Mouse (Mus musculus) liver, postnatal 0 days (tissue): ENCODE data around the gene Zfp384. TPM values are rescaled to one million over a fixed set of nuclear protein-coding genes. Genes with fewer than 3 reads are reported as not detected.

Experiments
- ATAC-seq: fragments of 200-750 bp; cut with Nextera tagmentation; 2 replicates; pipeline ENCODE4 v1.8.0; 2017; ENCODE audit warnings: mild to moderate bottlenecking, moderate library complexity
- DNase-seq: peaks from one replicate; pipeline ENCODE4 v3.0.0-alpha.2; 2016
- H3K27ac ChIP-seq: fragments of 300-500 bp; sonication (generic); 2 replicates; pipeline ENCODE4 v1.5.1; 2014; ENCODE audit warnings: antibody characterized with exemption, moderate library complexity, mild to moderate bottlenecking, low read depth
- H3K27me3 ChIP-seq: fragments of 300-500 bp; sonication (generic); 2 replicates; pipeline ENCODE4 v1.6.1; 2014; ENCODE audit warnings: low read length, control low read depth, mixed read lengths; ENCODE audit not compliant: insufficient read depth
- H3K36me3 ChIP-seq: fragments of 300-500 bp; sonication (generic); replicated peaks from 2 replicates; pipeline ENCODE4 v1.6.1; 2014; ENCODE audit warnings: mild to moderate bottlenecking, control low read depth, low read length, moderate library complexity, mixed read lengths; ENCODE audit not compliant: insufficient read depth
- H3K4me1 ChIP-seq: fragments of 300-500 bp; sonication (generic); 2 replicates; pipeline ENCODE4 v1.6.1; 2014; ENCODE audit warnings: antibody characterized with exemption, mild to moderate bottlenecking, control low read depth; ENCODE audit not compliant: insufficient read depth
- H3K4me2 ChIP-seq: fragments of 300-500 bp; sonication (generic); 2 replicates; pipeline ENCODE4 v1.6.1; 2014; ENCODE audit warnings: low read depth, mild to moderate bottlenecking, low read length, moderate library complexity, mixed read lengths
- H3K4me3 ChIP-seq: fragments of 300-500 bp; sonication (generic); 2 replicates; pipeline ENCODE4 v1.5.1; 2014; ENCODE audit warnings: low read depth, low read length
- H3K9ac ChIP-seq: fragments of 300-500 bp; sonication (generic); replicated peaks from 2 replicates; pipeline ENCODE4 v1.6.1; 2014; ENCODE audit warnings: mild to moderate bottlenecking, moderate library complexity
- H3K9me3 ChIP-seq: fragments of 300-500 bp; sonication (generic); 2 replicates; pipeline ENCODE4 v1.6.1; 2016; ENCODE audit warnings: mild to moderate bottlenecking, control low read depth, low read length, mixed read lengths
- CTCF ChIP-seq: sonication (generic); IDR thresholded peaks from 2 replicates; pipeline ENCODE4 v1.5.1; 2016; ENCODE audit warnings: antibody characterized with exemption, low read depth
- EP300 ChIP-seq: IDR thresholded peaks from 2 replicates; pipeline ENCODE4 v1.6.1; 2016; ENCODE audit warnings: antibody characterized with exemption, low read depth, mild to moderate bottlenecking
- WGBS: fragments of 180-500 bp; shearing (Covaris S2); extraction: QIAGEN DNeasy Blood & Tissue Kit; methylation state at CpG from one replicate; pipeline ENCODE4 v1.1.7; 2014; ENCODE audit not compliant: insufficient replicate concordance; 5-methylcytosine and 5-hydroxymethylcytosine counted together
- polyA plus RNA-seq: library from polyadenylated mRNA; unstranded; fragments of >200 nt; fragmentation: Nextera tagmentation; extraction: Ambion mirVana; gene quantifications from 2 replicates; pipeline ENCODE4 v1.2.1, GENCODE M21; 2015

Zfp384 gene
- polyA plus RNA-seq, 1 experiment from 2014 or later = 3.3 TPM

DNA sequence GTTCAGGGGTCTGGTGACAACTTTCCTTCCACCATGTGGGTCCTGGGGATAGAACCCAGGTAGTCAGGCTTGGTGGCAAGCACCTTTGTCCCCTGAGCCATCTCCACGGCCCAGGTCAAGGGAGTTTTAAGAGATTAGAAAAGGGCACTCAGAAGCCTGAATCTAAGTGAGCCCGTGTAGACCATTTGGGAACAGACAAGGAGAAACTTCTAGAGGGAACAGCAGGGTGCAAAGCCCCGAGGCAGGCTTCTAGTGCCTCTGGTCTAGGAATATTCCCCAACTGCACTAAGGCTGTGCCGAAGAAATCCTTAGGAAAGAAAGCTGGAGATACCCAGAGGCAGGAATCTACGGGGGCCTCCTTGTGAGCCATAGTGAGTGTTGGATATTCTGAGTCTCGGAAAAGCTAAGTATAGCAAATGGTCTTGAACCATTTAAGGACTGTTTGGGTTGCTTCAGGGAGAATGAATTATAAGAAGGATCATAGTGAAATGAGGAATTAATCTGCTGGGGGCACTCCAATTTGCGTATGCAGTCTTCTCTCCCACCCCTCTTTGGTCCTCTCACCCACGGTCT, 13.0 kb upstream of the Zfp384 start:
- Histone ChIP-seq H3K9ac (no peak overlapping the region), H3K27me3 (peaks cover 72% of the 10 kb centered on the region), H3K4me2 (no peak overlapping the region), H3K27ac (no peak overlapping the region), H3K4me1 (peaks cover 5% of the 10 kb centered on the region; the same call in 1 of the 2 replicates), H3K36me3 (no peaks in the 10 kb centered on the region), H3K9me3 (no peaks in the 10 kb centered on the region), H3K4me3 (no peak overlapping the region)
- ATAC-seq = no peak
- no peak for TF ChIP-seq CTCF
- no peak for TF ChIP-seq EP300
- no peak for DNase-seq
- 45% methylated on average over 8 of the region's 8 CpGs for WGBS

GRCm38 (mm10) chr6:124996551-124997501, 12.1 kb upstream of the Zfp384 start, which contains the start of gene Pianp:
Gene Pianp (plus strand): TSS chr6:124996694.
- ATAC-seq (peak; percentile 63), DNase-seq (peak; percentile 78)
- Histone ChIP-seq H3K9me3 (no peaks in the 10 kb centered on the region), H3K4me3 (peak within 1 kb of the TSS; percentile 38), H3K4me2 (peak within 1 kb of the TSS; percentile 73), H3K9ac (no peak within 1 kb of the TSS), H3K27ac (no peak within 1 kb of the TSS), H3K36me3 (no peaks in the 10 kb centered on the region), H3K4me1 (peaks cover 5% of the 10 kb centered on the region; the same call in 1 of the 2 replicates), H3K27me3 (peaks cover 70% of the 10 kb centered on the region)
- WGBS = 2% methylated on average over 48 of the region's 78 CpGs
- TF ChIP-seq CTCF (no peak), EP300 (no peak)

GRCm38 (mm10) chr6:124998066-124998465, 10.9 kb upstream of the Zfp384 start:
- ATAC-seq = no peak
- Histone ChIP-seq H3K4me2 (no peak overlapping the region), H3K4me1 (peaks cover 5% of the 10 kb centered on the region; the same call in 1 of the 2 replicates), H3K9me3 (no peaks in the 10 kb centered on the region), H3K4me3 (no peak overlapping the region), H3K36me3 (no peaks in the 10 kb centered on the region), H3K9ac (no peak overlapping the region), H3K27ac (no peak overlapping the region), H3K27me3 (peaks cover 70% of the 10 kb centered on the region)
- no peak for DNase-seq
- TF ChIP-seq CTCF (no peak), EP300 (no peak)
- 10% methylated on average over 8 of the region's 8 CpGs for WGBS

- Histone ChIP-seq H3K9ac (no peak overlapping the region), H3K27ac (no peak overlapping the region), H3K4me2 (no peak overlapping the region), H3K4me1 (peaks cover 5% of the 10 kb centered on the region; the same call in 1 of the 2 replicates), H3K27me3 (peaks cover 65% of the 10 kb centered on the region), H3K9me3 (no peaks in the 10 kb centered on the region), H3K36me3 (no peaks in the 10 kb centered on the region), H3K4me3 (no peak overlapping the region)
- DNase-seq (no peak), ATAC-seq (no peak)
- TF ChIP-seq CTCF (no peak), EP300 (no peak)
- 43% methylated on average over 14 of the region's 14 CpGs for WGBS
Measured at GRCm38 (mm10) chr6:124999091-124999490, 9.9 kb upstream of the Zfp384 start.

GRCm38 (mm10) chr6:124999546-124999945, 9.4 kb upstream of the Zfp384 start:
- Histone ChIP-seq H3K36me3 (no peaks in the 10 kb centered on the region), H3K4me2 (no peak overlapping the region), H3K27me3 (peaks cover 60% of the 10 kb centered on the region), H3K4me1 (peaks cover 5% of the 10 kb centered on the region; the same call in 1 of the 2 replicates), H3K4me3 (no peak overlapping the region), H3K9me3 (no peaks in the 10 kb centered on the region), H3K9ac (no peak overlapping the region), H3K27ac (no peak overlapping the region)
- DNase-seq = no peak
- ATAC-seq = no peak
- TF ChIP-seq EP300 (no peak), CTCF (no peak)
- WGBS = 40% methylated on average over 10 of the region's 10 CpGs

DNA sequence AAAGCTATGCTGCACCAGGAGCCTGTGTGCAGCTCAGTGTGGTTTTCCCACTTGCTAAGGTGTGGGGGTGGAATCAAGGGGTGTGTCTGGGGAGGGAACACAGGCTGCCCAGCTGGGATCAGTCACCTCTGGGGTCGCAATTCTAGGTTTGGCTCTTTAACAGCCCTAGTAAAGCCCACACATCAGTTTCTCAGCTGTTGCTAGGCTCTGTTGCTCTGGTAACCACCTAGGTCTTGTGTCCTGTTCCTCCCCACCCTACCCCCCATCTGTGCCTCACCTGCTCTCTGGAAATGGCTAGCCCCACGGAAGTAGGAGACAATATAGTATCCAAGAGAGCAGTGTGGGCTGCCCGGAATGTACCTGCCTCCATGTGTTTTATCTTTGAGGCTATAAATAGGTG, 5.2 kb upstream of the Zfp384 start:
- Histone ChIP-seq H3K27me3 (peaks cover 20% of the 10 kb centered on the region), H3K36me3 (no peaks in the 10 kb centered on the region), H3K4me2 (no peak overlapping the region), H3K4me3 (no peak overlapping the region), H3K9ac (no peak overlapping the region), H3K27ac (no peak overlapping the region), H3K9me3 (no peaks in the 10 kb centered on the region), H3K4me1 (peaks cover 5% of the 10 kb centered on the region; the same call in 1 of the 2 replicates)
- no peak for DNase-seq
- 50% methylated on average over 3 of the region's 3 CpGs for WGBS
- no peak for TF ChIP-seq CTCF
- no peak for TF ChIP-seq EP300
- no peak for ATAC-seq
